Mouse (Mus musculus) thymus, adult 2 months (tissue): Measurements from ENCODE around the gene Phactr1. TPM values are rescaled to one million over a fixed set of nuclear protein-coding genes. Genes with fewer than 3 reads are reported as not detected.

Source experiments
- DNase-seq: peaks from one replicate; pipeline ENCODE4 v3.0.0; 2021
- H3K27ac ChIP-seq: fragments of 200-500 bp; 2 replicates; pipeline ENCODE4 v1.5.1; 2012; ENCODE audit warnings: low read length, control low read depth; ENCODE audit not compliant: control insufficient read depth, insufficient read depth
- H3K27me3 ChIP-seq: fragments of 200-500 bp; 2 replicates; pipeline ENCODE4 v1.6.1; 2012; ENCODE audit warnings: mild to moderate bottlenecking, low read length, moderate library complexity, mixed read lengths; ENCODE audit not compliant: control insufficient read depth, insufficient read depth
- H3K36me3 ChIP-seq: fragments of 200-500 bp; 2 replicates; pipeline ENCODE4 v1.6.1; 2012; ENCODE audit warnings: mild to moderate bottlenecking, low read length, moderate library complexity; ENCODE audit not compliant: control insufficient read depth, insufficient read depth
- H3K4me1 ChIP-seq: fragments of 200-500 bp; replicated peaks from 2 replicates; pipeline ENCODE4 v1.6.1; 2012; ENCODE audit warnings: low read length; ENCODE audit not compliant: control insufficient read depth, insufficient read depth
- H3K4me3 ChIP-seq: fragments of 200-500 bp; 2 replicates; pipeline ENCODE4 v1.5.1; 2012; ENCODE audit warnings: mild to moderate bottlenecking, low read length, control low read depth, moderate library complexity; ENCODE audit not compliant: control insufficient read depth, insufficient read depth
- CTCF ChIP-seq: fragments of 200-500 bp; IDR thresholded peaks from 2 replicates; pipeline ENCODE4 v1.5.1; 2012; ENCODE audit warnings: mild to moderate bottlenecking, control low read depth, low read length, moderate library complexity, borderline replicate concordance; ENCODE audit not compliant: control insufficient read depth, poor library complexity, insufficient read depth; ENCODE audit errors: extremely low read depth
- POLR2A ChIP-seq: fragments of 200-500 bp; IDR thresholded peaks from 2 replicates; pipeline ENCODE4 v1.6.1; 2012; ENCODE audit warnings: mild to moderate bottlenecking, low read length, control low read depth, moderate library complexity; ENCODE audit not compliant: control insufficient read depth, poor library complexity, insufficient read depth; ENCODE audit errors: extremely low read depth
- WGBS: fragments of 180-500 bp; shearing (Covaris S2); methylation state at CpG from one replicate; pipeline ENCODE4 v1.1.7; 2018; 5-methylcytosine and 5-hydroxymethylcytosine counted together
- polyA plus RNA-seq: library from polyadenylated mRNA; depleted of rRNA; stranded (reverse); fragments of >200 nt; gene quantifications from 2 replicates; pipeline ENCODE4 v1.2.3, GENCODE M21; 2012

The Phactr1 gene
- polyA plus RNA-seq, 1 experiment = 0.82 TPM

- no peak overlapping the region for H3K27ac ChIP-seq
- 93% methylated on average over 7 of the region's 7 CpGs for WGBS
- peaks cover 1% of the 10 kb centered on the region; the same call in 1 of the 2 replicates for H3K4me1 ChIP-seq
- no peak for TF ChIP-seq CTCF
- TF ChIP-seq POLR2A = no peak
- H3K36me3 ChIP-seq = no peaks in the 10 kb centered on the region
- no peaks in the 10 kb centered on the region for H3K27me3 ChIP-seq
- H3K4me3 ChIP-seq = no peak overlapping the region
- DNase-seq = no peak
Observed at GRCm38 (mm10) chr13:42823875-42824274, 143.5 kb downstream of the Phactr1 start.

- TF ChIP-seq POLR2A (no peak), CTCF (no peak)
- H3K27ac ChIP-seq = no peak overlapping the region
- WGBS = 78% methylated on average over 8 of the region's 8 CpGs
- DNase-seq = peak; percentile 13
- no peak overlapping the region for H3K4me3 ChIP-seq
- peaks cover 5% of the 10 kb centered on the region; the same call in 1 of the 2 replicates for H3K4me1 ChIP-seq
- H3K27me3 ChIP-seq = no peaks in the 10 kb centered on the region
- H3K36me3 ChIP-seq = no peaks in the 10 kb centered on the region
Observed at GRCm38 (mm10) chr13:42826602-42827001, 146.2 kb downstream of the Phactr1 start.

GRCm38 (mm10) chr13:42828978-42829377 lies 148.6 kb downstream of the Phactr1 start:
- H3K4me1 ChIP-seq = peaks cover 5% of the 10 kb centered on the region; the same call in 1 of the 2 replicates
- no peak for DNase-seq
- TF ChIP-seq POLR2A = no peak
- no peak for TF ChIP-seq CTCF
- no peak overlapping the region for H3K4me3 ChIP-seq
- no peaks in the 10 kb centered on the region for H3K27me3 ChIP-seq
- 4% methylated on average over 9 of the region's 9 CpGs for WGBS
- no peaks in the 10 kb centered on the region for H3K36me3 ChIP-seq
- H3K27ac ChIP-seq = no peak overlapping the region

GRCm38 (mm10) chr13:42835441-42835840 lies 155.0 kb downstream of the Phactr1 start:
- no peak overlapping the region for H3K27ac ChIP-seq
- H3K36me3 ChIP-seq = no peaks in the 10 kb centered on the region
- no peak for DNase-seq
- H3K4me3 ChIP-seq = no peak overlapping the region
- 73% methylated on average over 2 of the region's 2 CpGs for WGBS
- no peaks in the 10 kb centered on the region for H3K4me1 ChIP-seq
- H3K27me3 ChIP-seq = no peaks in the 10 kb centered on the region
- TF ChIP-seq POLR2A = no peak
- no peak for TF ChIP-seq CTCF

- no peaks in the 10 kb centered on the region for H3K4me1 ChIP-seq
- no peak for DNase-seq
Observed at GRCm38 (mm10) chr13:42839358-42839757, 158.9 kb downstream of the Phactr1 start.

GRCm38 (mm10) chr13:42852086-42852485 lies 171.7 kb downstream of the Phactr1 start:
- 74% methylated on average over 10 of the region's 10 CpGs for whole genome bisulfite sequencing
- no peaks in the 10 kb centered on the region for H3K36me3 ChIP-seq

More at GRCm38 (mm10) chr13:42839358-42839757, 158.9 kb downstream of the Phactr1 start:
- H3K27ac ChIP-seq = no peak overlapping the region
- TF ChIP-seq POLR2A (no peak), CTCF (no peak)
- H3K27me3 ChIP-seq = no peaks in the 10 kb centered on the region
- H3K36me3 ChIP-seq = no peaks in the 10 kb centered on the region
- no peak overlapping the region for H3K4me3 ChIP-seq
- WGBS = 79% methylated on average over 2 of the region's 2 CpGs

GRCm38 (mm10) chr13:42853900-42854595 lies 173.6 kb downstream of the Phactr1 start:
- Histone ChIP-seq H3K27ac (no peak overlapping the region), H3K36me3 (no peaks in the 10 kb centered on the region), H3K4me3 (no peak overlapping the region), H3K4me1 (no peaks in the 10 kb centered on the region), H3K27me3 (no peaks in the 10 kb centered on the region)
- DNase-seq = no peak
- no peak for TF ChIP-seq POLR2A
- 53% methylated on average over 11 of the region's 11 CpGs for WGBS

More at GRCm38 (mm10) chr13:42852086-42852485, 171.7 kb downstream of the Phactr1 start:
- no peak overlapping the region for H3K4me3 ChIP-seq
- DNase-seq = no peak
- no peak for TF ChIP-seq CTCF
- no peak for TF ChIP-seq POLR2A
- H3K4me1 ChIP-seq = no peaks in the 10 kb centered on the region
- H3K27me3 ChIP-seq = no peaks in the 10 kb centered on the region
- no peak overlapping the region for H3K27ac ChIP-seq
